Mouse (Mus musculus) forebrain, embryonic 13.5 days (tissue): ENCODE measurements around the gene Ascl2. TPM values are rescaled to one million over a fixed set of nuclear protein-coding genes. Genes with fewer than 3 reads are reported as not detected.

Experiments
- ATAC-seq: fragments of 200-750 bp; cut with Nextera tagmentation; 2 replicates; pipeline ENCODE4 v1.8.0; 2017
- H3K27ac ChIP-seq: fragments of 300-500 bp; sonication (generic); 2 replicates; pipeline ENCODE4 v1.5.1; 2015; ENCODE audit warnings: inconsistent platforms, mild to moderate bottlenecking, moderate library complexity
- H3K27me3 ChIP-seq: fragments of 300-500 bp; sonication (generic); 2 replicates; pipeline ENCODE4 v1.6.1; 2015; ENCODE audit warnings: mild to moderate bottlenecking, inconsistent platforms
- H3K36me3 ChIP-seq: fragments of 300-500 bp; sonication (generic); 2 replicates; pipeline ENCODE4 v1.6.1; 2015; ENCODE audit warnings: mild to moderate bottlenecking, inconsistent platforms; ENCODE audit not compliant: poor library complexity, severe bottlenecking
- H3K4me1 ChIP-seq: fragments of 300-500 bp; sonication (generic); 2 replicates; pipeline ENCODE4 v1.6.1; 2015; ENCODE audit warnings: inconsistent platforms
- H3K4me2 ChIP-seq: fragments of 300-500 bp; sonication (generic); 2 replicates; pipeline ENCODE4 v1.6.1; 2015; ENCODE audit warnings: inconsistent platforms, mild to moderate bottlenecking, moderate library complexity
- H3K4me3 ChIP-seq: fragments of 300-500 bp; sonication (generic); 2 replicates; pipeline ENCODE4 v1.5.1; 2015; ENCODE audit warnings: mild to moderate bottlenecking, inconsistent platforms
- H3K9ac ChIP-seq: fragments of 300-500 bp; sonication (generic); 2 replicates; pipeline ENCODE4 v1.6.1; 2015; ENCODE audit warnings: mild to moderate bottlenecking, inconsistent platforms
- H3K9me3 ChIP-seq: fragments of 300-500 bp; sonication (generic); replicated peaks from 2 replicates; pipeline ENCODE4 v1.6.1; 2016; ENCODE audit warnings: inconsistent platforms
- WGBS: fragments of 180-500 bp; shearing (Covaris S2); methylation state at CpG from one replicate; pipeline ENCODE4 v1.1.7; 2015; 5-methylcytosine and 5-hydroxymethylcytosine counted together
- polyA plus RNA-seq: library from polyadenylated mRNA; unstranded; fragments of >200 nt; fragmentation: Nextera tagmentation; extraction: Ambion mirVana; gene quantifications from 2 replicates; pipeline ENCODE4 v1.2.1, GENCODE M21; 2015

Ascl2 gene
- polyA plus RNA-seq, 1 experiment from 2014 or later: 0.21 TPM

- Histone ChIP-seq H3K4me3 (no peak overlapping the region), H3K27me3 (no peaks in the 10 kb centered on the region), H3K4me2 (no peak overlapping the region), H3K27ac (no peak overlapping the region), H3K9ac (no peak overlapping the region), H3K4me1 (no peaks in the 10 kb centered on the region), H3K9me3 (no peaks in the 10 kb centered on the region), H3K36me3 (no peaks in the 10 kb centered on the region)
- ATAC-seq: no peak
Measured at GRCm38 (mm10) chr7:142995004-142995403, 25.9 kb upstream of the Ascl2 start.

GRCm38 (mm10) chr7:142987718-142988117 lies 18.7 kb upstream of the Ascl2 start:
- Histone ChIP-seq H3K27me3 (no peaks in the 10 kb centered on the region), H3K4me1 (no peaks in the 10 kb centered on the region), H3K9me3 (no peaks in the 10 kb centered on the region), H3K9ac (no peak overlapping the region), H3K4me2 (no peak overlapping the region), H3K36me3 (no peaks in the 10 kb centered on the region), H3K27ac (no peak overlapping the region), H3K4me3 (no peak overlapping the region)
- ATAC-seq: no peak
- 85% methylated on average over 3 of the region's 3 CpGs for WGBS

- Histone ChIP-seq H3K4me3 (no peak overlapping the region), H3K4me1 (no peaks in the 10 kb centered on the region), H3K9ac (no peak overlapping the region), H3K9me3 (no peaks in the 10 kb centered on the region), H3K27me3 (no peaks in the 10 kb centered on the region), H3K4me2 (no peak overlapping the region), H3K36me3 (no peaks in the 10 kb centered on the region), H3K27ac (no peak overlapping the region)
- no peak for ATAC-seq
- WGBS: 96% methylated on average over 4 of the region's 4 CpGs
Measured at GRCm38 (mm10) chr7:142985146-142985545, 16.1 kb upstream of the Ascl2 start.

GRCm38 (mm10) chr7:142981908-142982307 lies 12.8 kb upstream of the Ascl2 start:
- H3K4me2 ChIP-seq: no peak overlapping the region
- no peak overlapping the region for H3K4me3 ChIP-seq
- H3K9ac ChIP-seq: no peak overlapping the region
- no peak for ATAC-seq
- H3K9me3 ChIP-seq: no peaks in the 10 kb centered on the region
- WGBS: 82% methylated on average over 4 of the region's 4 CpGs
- no peaks in the 10 kb centered on the region for H3K27me3 ChIP-seq
- no peaks in the 10 kb centered on the region for H3K36me3 ChIP-seq
- no peak overlapping the region for H3K27ac ChIP-seq
- no peaks in the 10 kb centered on the region for H3K4me1 ChIP-seq

- no peak overlapping the region for H3K27ac ChIP-seq
- H3K27me3 ChIP-seq: peaks cover 85% of the 10 kb centered on the region
- H3K9ac ChIP-seq: peak overlapping the region; percentile 48; the same call in 1 of the 2 replicates
- peak overlapping the region; percentile 88 for H3K4me2 ChIP-seq
- peaks cover 31% of the 10 kb centered on the region for H3K4me1 ChIP-seq
- H3K9me3 ChIP-seq: no peaks in the 10 kb centered on the region
- H3K36me3 ChIP-seq: no peaks in the 10 kb centered on the region
- peak; percentile 85 for ATAC-seq
- WGBS: under 1% methylated on average over 90 of the region's 90 CpGs
- H3K4me3 ChIP-seq: peak overlapping the region; percentile 45
Measured at GRCm38 (mm10) chr7:142967884-142968808, 918 bp downstream of the Ascl2 start.

GRCm38 (mm10) chr7:142967414-142967883 lies 1.6 kb downstream of the Ascl2 start:
- Histone ChIP-seq H3K4me3 (peak overlapping the region; percentile 45), H3K4me2 (peak overlapping the region; percentile 88), H3K9me3 (no peaks in the 10 kb centered on the region), H3K9ac (peak overlapping the region; percentile 48; the same call in 1 of the 2 replicates), H3K27me3 (peaks cover 83% of the 10 kb centered on the region), H3K36me3 (no peaks in the 10 kb centered on the region), H3K27ac (no peak overlapping the region), H3K4me1 (peaks cover 31% of the 10 kb centered on the region)
- peak; percentile 43; the same call in 1 of the 2 replicates for ATAC-seq
- under 1% methylated on average over 36 of the region's 36 CpGs for WGBS

GRCm38 (mm10) chr7:142959752-142960151 lies 9.3 kb downstream of the Ascl2 start:
- Histone ChIP-seq H3K27me3 (peaks cover 7% of the 10 kb centered on the region), H3K36me3 (no peaks in the 10 kb centered on the region), H3K27ac (no peak overlapping the region), H3K9ac (no peak overlapping the region), H3K9me3 (no peaks in the 10 kb centered on the region), H3K4me1 (peaks cover 6% of the 10 kb centered on the region; the same call in 1 of the 2 replicates), H3K4me3 (no peak overlapping the region), H3K4me2 (no peak overlapping the region)
- ATAC-seq: no peak
- 74% methylated on average over 4 of the region's 4 CpGs for WGBS

- no peaks in the 10 kb centered on the region for H3K27me3 ChIP-seq
- H3K9me3 ChIP-seq: no peaks in the 10 kb centered on the region
- H3K36me3 ChIP-seq: no peaks in the 10 kb centered on the region
- WGBS: 88% methylated on average over 1 of the region's 1 CpGs
- H3K4me3 ChIP-seq: no peak overlapping the region
- no peak overlapping the region for H3K4me2 ChIP-seq
- ATAC-seq: no peak
- H3K4me1 ChIP-seq: peaks cover 2% of the 10 kb centered on the region; the same call in 1 of the 2 replicates
- H3K9ac ChIP-seq: no peak overlapping the region
- H3K27ac ChIP-seq: no peak overlapping the region
Measured at GRCm38 (mm10) chr7:142958817-142959216, 10.2 kb downstream of the Ascl2 start.

- 89% methylated on average over 2 of the region's 2 CpGs for WGBS
- no peaks in the 10 kb centered on the region for H3K27me3 ChIP-seq
- H3K4me2 ChIP-seq: no peak overlapping the region
- no peak overlapping the region for H3K27ac ChIP-seq
- no peak overlapping the region for H3K4me3 ChIP-seq
- no peak for ATAC-seq
- H3K36me3 ChIP-seq: no peaks in the 10 kb centered on the region
- H3K4me1 ChIP-seq: no peaks in the 10 kb centered on the region
- no peak overlapping the region for H3K9ac ChIP-seq
- H3K9me3 ChIP-seq: no peaks in the 10 kb centered on the region
Measured at GRCm38 (mm10) chr7:142956018-142956417, 13.0 kb downstream of the Ascl2 start.

GRCm38 (mm10) chr7:142949568-142949967 lies 19.5 kb downstream of the Ascl2 start:
- 11% methylated on average over 1 of the region's 1 CpGs for WGBS
- H3K4me3 ChIP-seq: no peak overlapping the region
- H3K4me1 ChIP-seq: no peaks in the 10 kb centered on the region
- H3K4me2 ChIP-seq: no peak overlapping the region
- H3K27ac ChIP-seq: no peak overlapping the region
- no peaks in the 10 kb centered on the region for H3K36me3 ChIP-seq
- no peaks in the 10 kb centered on the region for H3K27me3 ChIP-seq
- no peaks in the 10 kb centered on the region for H3K9me3 ChIP-seq
- no peak overlapping the region for H3K9ac ChIP-seq
- ATAC-seq: no peak

GRCm38 (mm10) chr7:142937631-142938030 lies 31.4 kb downstream of the Ascl2 start:
- H3K4me2 ChIP-seq: no peak overlapping the region
- H3K4me3 ChIP-seq: no peak overlapping the region

GRCm38 (mm10) chr7:142935708-142936107 lies 33.4 kb downstream of the Ascl2 start:
- no peaks in the 10 kb centered on the region for H3K27me3 ChIP-seq
- H3K9ac ChIP-seq: no peak overlapping the region
- H3K9me3 ChIP-seq: no peaks in the 10 kb centered on the region
- WGBS: 91% methylated on average over 14 of the region's 14 CpGs
- no peak for ATAC-seq
- H3K4me1 ChIP-seq: no peaks in the 10 kb centered on the region
- H3K27ac ChIP-seq: no peak overlapping the region
- H3K4me3 ChIP-seq: no peak overlapping the region
- no peaks in the 10 kb centered on the region for H3K36me3 ChIP-seq
- no peak overlapping the region for H3K4me2 ChIP-seq

More at GRCm38 (mm10) chr7:142937631-142938030, 31.4 kb downstream of the Ascl2 start:
- H3K9me3 ChIP-seq: no peaks in the 10 kb centered on the region
- no peaks in the 10 kb centered on the region for H3K36me3 ChIP-seq
- H3K4me1 ChIP-seq: no peaks in the 10 kb centered on the region
- H3K9ac ChIP-seq: no peak overlapping the region
- ATAC-seq: no peak
- no peak overlapping the region for H3K27ac ChIP-seq
- H3K27me3 ChIP-seq: no peaks in the 10 kb centered on the region
